Mouse (Mus musculus): ENCODE results near the gene Rasa3.

DNA sequence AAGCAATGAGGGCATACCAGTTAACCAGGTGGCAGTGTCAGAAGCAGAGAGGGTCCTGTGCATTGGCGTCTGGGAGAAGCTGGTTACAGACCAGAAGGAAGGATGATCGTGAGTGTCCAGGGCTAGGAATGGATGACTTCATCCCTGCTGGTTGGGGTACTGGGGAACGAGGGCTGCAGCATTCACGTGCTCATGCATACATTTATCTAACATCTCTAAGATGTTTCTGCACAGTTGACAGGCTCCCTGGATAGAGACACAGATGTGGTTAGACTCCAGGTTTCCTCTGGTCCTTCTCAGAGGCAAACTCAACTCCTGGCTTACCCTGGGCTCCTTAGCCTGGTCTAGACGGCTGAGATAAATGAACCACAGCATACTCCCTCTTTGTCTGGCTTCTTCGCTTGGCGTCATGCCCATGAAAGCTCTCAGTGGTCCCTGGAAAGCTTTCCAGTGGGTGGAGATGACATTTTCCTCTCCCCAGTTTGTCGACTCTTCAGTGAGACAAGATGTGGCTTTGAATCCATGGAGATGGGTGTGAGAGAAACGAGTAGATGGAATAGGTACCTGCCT is 145.7 kb downstream of the Rasa3 start:
- TF ChIP-seq EP300 (IDR thresholded peaks at IDR 0.05; ENCODE audit: low read depth) (no peak), CTCF (IDR thresholded peaks at IDR 0.05; ENCODE audit: low read depth) (no peak)
